Mouse (Mus musculus): ENCODE results near the gene Pard3. TPM values are rescaled to one million over a fixed set of nuclear protein-coding genes. Genes with fewer than 3 reads are reported as not detected.

The Pard3 gene
- polyA plus RNA-seq, 2 experiments = 39.1 to 43.3 TPM

DNA sequence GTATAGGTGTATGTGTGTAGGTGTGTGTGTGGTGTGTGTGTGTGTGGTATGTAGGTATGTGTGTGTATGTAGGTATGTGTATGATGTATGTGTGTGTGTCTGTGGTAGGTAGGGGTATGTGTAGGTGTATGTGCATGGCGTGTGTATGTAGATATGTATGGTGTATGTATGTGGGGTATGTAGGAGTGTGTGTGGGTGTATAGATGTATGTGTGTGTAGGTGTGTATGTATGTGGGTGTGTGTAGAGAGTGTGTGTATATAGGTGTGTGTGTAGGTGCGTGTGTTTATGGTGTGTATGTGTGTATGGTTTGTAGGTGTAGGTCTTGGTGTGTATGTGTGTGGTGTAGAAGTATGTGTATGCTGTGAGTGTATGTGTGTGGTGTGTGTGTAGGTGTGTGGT, 464.6 kb downstream of the Pard3 start:
- 93% methylated on average over 2 of the region's 2 CpGs for WGBS
- H3K9me3 ChIP-seq (ENCODE audit: control insufficient read depth, low read length) = no peaks in the 10 kb centered on the region

DNA sequence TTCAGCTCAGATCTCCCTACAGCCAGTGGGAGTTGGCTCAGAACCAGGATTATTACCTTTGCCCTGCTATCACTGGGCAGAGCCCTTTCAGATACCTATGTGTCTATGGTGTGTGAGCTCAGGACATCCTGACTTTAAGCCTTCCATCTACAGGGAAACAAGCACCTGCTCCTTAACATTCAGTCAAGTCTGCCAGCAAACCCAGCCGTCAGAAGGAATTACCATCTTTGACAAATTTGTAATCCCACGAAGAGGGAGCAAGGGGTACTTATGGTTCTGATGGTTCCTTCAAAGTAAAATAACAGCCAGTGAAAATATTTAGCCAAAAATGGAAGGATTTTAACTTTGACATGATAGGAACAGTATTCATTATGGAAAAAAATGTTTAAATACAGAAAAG, 466.1 kb downstream of the Pard3 start:
- H3K4me2 ChIP-seq (replicated peaks; ENCODE audit: low read depth, low read length, severe bottlenecking) = no peak overlapping the region
- H3K27me3 ChIP-seq (ENCODE audit: control insufficient read depth, insufficient read depth, low read length) = no peaks in the 10 kb centered on the region
- H3K4me3 ChIP-seq (replicated peaks; ENCODE audit: low read length) = no peak overlapping the region
- H3K27ac ChIP-seq (replicated peaks; ENCODE audit: low read depth, low read length) = no peak overlapping the region
- 83% methylated on average over 2 of the region's 2 CpGs for WGBS
- H3K4me1 ChIP-seq (ENCODE audit: control insufficient read depth, insufficient read depth, low read length) = no peaks in the 10 kb centered on the region
- no peak for DNase-seq (ENCODE audit: low spot score)
- no peaks in the 10 kb centered on the region for H3K9me3 ChIP-seq (ENCODE audit: control insufficient read depth, low read length)
- TF ChIP-seq POLR2A (IDR thresholded peaks at IDR 0.05; ENCODE audit: borderline replicate concordance, extremely low read depth, insufficient read depth, insufficient read length) = no peak
- H3K36me3 ChIP-seq (ENCODE audit: control insufficient read depth, insufficient read depth, low read length) = no peaks in the 10 kb centered on the region
- no peak for ATAC-seq (ENCODE audit: low FRiP score, low read depth)
- H3K9ac ChIP-seq (ENCODE audit: low read depth, low read length, severe bottlenecking) = no peak overlapping the region

More for the DNA sequence above, 464.6 kb downstream of the Pard3 start:
- ATAC-seq (ENCODE audit: low FRiP score, low read depth) (no peak), DNase-seq (ENCODE audit: low spot score) (no peak)
- Histone ChIP-seq H3K4me1 (ENCODE audit: control insufficient read depth, insufficient read depth, low read length) (no peaks in the 10 kb centered on the region), H3K4me3 (replicated peaks; ENCODE audit: low read length) (no peak overlapping the region), H3K9ac (ENCODE audit: low read depth, low read length, severe bottlenecking) (no peak overlapping the region), H3K4me2 (replicated peaks; ENCODE audit: low read depth, low read length, severe bottlenecking) (no peak overlapping the region), H3K36me3 (ENCODE audit: control insufficient read depth, insufficient read depth, low read length) (no peaks in the 10 kb centered on the region), H3K27me3 (ENCODE audit: control insufficient read depth, insufficient read depth, low read length) (no peaks in the 10 kb centered on the region), H3K27ac (replicated peaks; ENCODE audit: low read depth, low read length) (no peak overlapping the region)
- TF ChIP-seq POLR2A (IDR thresholded peaks at IDR 0.05; ENCODE audit: borderline replicate concordance, extremely low read depth, insufficient read depth, insufficient read length) = no peak

GRCm38 (mm10) chr8:127531866-127532265, 468.2 kb downstream of the Pard3 start:
- Histone ChIP-seq H3K4me3 (replicated peaks; ENCODE audit: low read length) (no peak overlapping the region), H3K27me3 (ENCODE audit: control insufficient read depth, insufficient read depth, low read length) (no peaks in the 10 kb centered on the region), H3K4me2 (replicated peaks; ENCODE audit: low read depth, low read length, severe bottlenecking) (no peak overlapping the region), H3K36me3 (ENCODE audit: control insufficient read depth, insufficient read depth, low read length) (no peaks in the 10 kb centered on the region), H3K9me3 (ENCODE audit: control insufficient read depth, low read length) (no peaks in the 10 kb centered on the region), H3K9ac (ENCODE audit: low read depth, low read length, severe bottlenecking) (no peak overlapping the region), H3K27ac (replicated peaks; ENCODE audit: low read depth, low read length) (no peak overlapping the region), H3K4me1 (ENCODE audit: control insufficient read depth, insufficient read depth, low read length) (no peaks in the 10 kb centered on the region)
- 79% methylated on average over 3 of the region's 3 CpGs for WGBS
- ATAC-seq (ENCODE audit: low FRiP score, low read depth) = no peak
- TF ChIP-seq POLR2A (IDR thresholded peaks at IDR 0.05; ENCODE audit: borderline replicate concordance, extremely low read depth, insufficient read depth, insufficient read length) = no peak
- no peak for DNase-seq (ENCODE audit: low spot score)

- WGBS = 74% methylated on average over 3 of the region's 3 CpGs
- TF ChIP-seq POLR2A (IDR thresholded peaks at IDR 0.05; ENCODE audit: borderline replicate concordance, extremely low read depth, insufficient read depth, insufficient read length) = no peak
These were observed 471.1 kb downstream of the Pard3 start for GRCm38 (mm10) chr8:127534789-127535188.

GRCm38 (mm10) chr8:127535192-127535845, 471.6 kb downstream of the Pard3 start:
- no peak overlapping the region for H3K4me2 ChIP-seq (replicated peaks; ENCODE audit: low read depth, low read length, severe bottlenecking)
- DNase-seq (ENCODE audit: low spot score) (no peak), ATAC-seq (ENCODE audit: low FRiP score, low read depth) (no peak)
- H3K4me1 ChIP-seq (ENCODE audit: control insufficient read depth, insufficient read depth, low read length) = no peaks in the 10 kb centered on the region
- no peak for TF ChIP-seq POLR2A (IDR thresholded peaks at IDR 0.05; ENCODE audit: borderline replicate concordance, extremely low read depth, insufficient read depth, insufficient read length)
- H3K9ac ChIP-seq (ENCODE audit: low read depth, low read length, severe bottlenecking) = no peak overlapping the region
- H3K36me3 ChIP-seq (ENCODE audit: control insufficient read depth, insufficient read depth, low read length) = no peaks in the 10 kb centered on the region
- H3K9me3 ChIP-seq (ENCODE audit: control insufficient read depth, low read length) = no peaks in the 10 kb centered on the region
- no peaks in the 10 kb centered on the region for H3K27me3 ChIP-seq (ENCODE audit: control insufficient read depth, insufficient read depth, low read length)
- H3K27ac ChIP-seq (replicated peaks; ENCODE audit: low read depth, low read length) = no peak overlapping the region
- H3K4me3 ChIP-seq (replicated peaks; ENCODE audit: low read length) = no peak overlapping the region
- WGBS = 73% methylated on average over 8 of the region's 8 CpGs

More at GRCm38 (mm10) chr8:127534789-127535188, 471.1 kb downstream of the Pard3 start:
- Histone ChIP-seq H3K4me2 (replicated peaks; ENCODE audit: low read depth, low read length, severe bottlenecking) (no peak overlapping the region), H3K36me3 (ENCODE audit: control insufficient read depth, insufficient read depth, low read length) (no peaks in the 10 kb centered on the region), H3K9me3 (ENCODE audit: control insufficient read depth, low read length) (no peaks in the 10 kb centered on the region), H3K27ac (replicated peaks; ENCODE audit: low read depth, low read length) (0 out of 2 replicates have a peak overlapping the region, but pooled peaks have one; percentile 13), H3K27me3 (ENCODE audit: control insufficient read depth, insufficient read depth, low read length) (no peaks in the 10 kb centered on the region), H3K9ac (ENCODE audit: low read depth, low read length, severe bottlenecking) (no peak overlapping the region), H3K4me1 (ENCODE audit: control insufficient read depth, insufficient read depth, low read length) (no peaks in the 10 kb centered on the region), H3K4me3 (replicated peaks; ENCODE audit: low read length) (no peak overlapping the region)
- DNase-seq (ENCODE audit: low spot score) = no peak
- ATAC-seq (ENCODE audit: low FRiP score, low read depth) = no peak
